Mouse (Mus musculus) brain, embryonic 14.5 days (tissue): Measurements from ENCODE around the gene Ptpn21.

ENCODE experiments used
- CTCF ChIP-seq: fragments of 200-500 bp; IDR thresholded peaks from 2 replicates; pipeline ENCODE4 v1.5.1; 2012; ENCODE audit warnings: inconsistent platforms, mild to moderate bottlenecking, moderate library complexity, borderline replicate concordance; ENCODE audit not compliant: insufficient read depth, insufficient read length; ENCODE audit errors: extremely low read depth
- POLR2A ChIP-seq: fragments of 200-500 bp; IDR thresholded peaks from 2 replicates; pipeline ENCODE4 v1.6.1; 2012; ENCODE audit warnings: mild to moderate bottlenecking, inconsistent platforms, borderline replicate concordance; ENCODE audit not compliant: poor library complexity, insufficient read depth, insufficient read length, severe bottlenecking; ENCODE audit errors: extremely low read depth

- TF ChIP-seq CTCF = no peak
- TF ChIP-seq POLR2A = no peak
These were observed 6.5 kb downstream of the Ptpn21 start for GRCm38 (mm10) chr12:98730682-98731081.
